Mouse (Mus musculus) lung, adult 2 months (tissue): ENCODE data around the gene Zbtb25.

Source experiments
- CTCF ChIP-seq: fragments of 200-500 bp; IDR thresholded peaks from 2 replicates; pipeline ENCODE4 v1.5.1; 2011; ENCODE audit warnings: mild to moderate bottlenecking, low read length, control low read depth; ENCODE audit not compliant: insufficient read depth
- POLR2A ChIP-seq: fragments of 200-500 bp; IDR thresholded peaks from 2 replicates; pipeline ENCODE4 v1.6.1; 2011; ENCODE audit warnings: low read depth, mild to moderate bottlenecking, control low read depth, low read length, borderline replicate concordance; ENCODE audit errors: extremely low read depth

GRCm38 (mm10) chr12:76380151-76380550 lies 10.7 kb upstream of the Zbtb25 start:
- TF ChIP-seq CTCF: no peak
- TF ChIP-seq POLR2A: no peak
